Mouse (Mus musculus): ENCODE data around the gene C87414. TPM values are rescaled to one million over a fixed set of nuclear protein-coding genes. Genes with fewer than 3 reads are reported as not detected.
"Not testable (repeated sequence)": the region's sequence is repeated elsewhere in the genome, so short reads cannot be mapped to it uniquely, and the experiment has no call there.

Gene C87414
- polyA plus RNA-seq (2015; fragmentation: Nextera tagmentation; extraction: Ambion mirVana), result not detected in 2 replicates

DNA sequence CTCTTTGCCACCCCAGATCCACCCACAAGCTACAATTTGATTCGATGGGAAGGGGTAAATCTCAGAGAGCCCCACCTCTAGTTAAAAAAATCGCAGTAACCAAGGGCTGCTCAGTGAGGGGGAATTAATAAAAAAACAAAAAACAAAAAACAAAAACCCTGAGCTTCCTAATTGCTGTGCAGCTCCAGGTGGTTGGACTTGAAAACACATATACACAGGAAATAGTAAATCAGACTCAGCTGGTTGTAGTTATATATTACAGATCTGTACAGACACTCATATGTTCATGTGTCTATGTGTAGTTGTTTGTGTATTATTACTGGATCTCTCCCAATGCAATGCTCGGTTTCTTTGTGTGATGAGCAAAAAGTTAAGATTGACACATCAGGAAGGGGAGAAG lies at the start of gene C87414:
Gene C87414 (minus strand): TSS at position 101 of the 400 bp plus-strand sequence.
- not testable (repeated sequence) for H3K4me3 ChIP-seq; H3K27ac ChIP-seq; H3K9me3 ChIP-seq (replicated peaks); H3K4me1 ChIP-seq; ATAC-seq; H3K9ac ChIP-seq; H3K27me3 ChIP-seq; H3K36me3 ChIP-seq (ENCODE audit: poor library complexity, severe bottlenecking); H3K4me2 ChIP-seq
- no CpG with 5 or more reads among the region's 3 CpGs for WGBS

DNA sequence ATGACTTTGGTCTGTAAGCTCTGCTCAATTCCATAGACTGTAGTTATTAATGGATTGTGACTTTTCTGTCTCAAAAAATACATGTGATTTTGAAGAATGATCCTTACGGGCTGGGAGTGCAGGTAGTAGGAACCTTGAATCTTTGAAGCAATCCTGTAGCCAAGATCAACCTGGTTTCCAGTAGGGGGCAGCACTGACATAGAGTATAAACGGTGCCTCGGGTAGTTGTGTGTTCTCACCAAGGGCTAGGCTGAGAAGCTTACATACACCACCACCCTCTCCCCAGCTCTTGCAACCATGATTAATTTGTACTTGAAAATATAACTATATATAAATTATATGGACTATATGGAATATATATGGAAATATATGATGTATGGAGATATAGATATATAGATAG lies 13.3 kb upstream of the C87414 start:
- 76% methylated on average over 3 of the region's 3 CpGs for WGBS
- H3K4me2 ChIP-seq; H3K36me3 ChIP-seq (ENCODE audit: poor library complexity, severe bottlenecking); H3K4me1 ChIP-seq; ATAC-seq; H3K9me3 ChIP-seq (replicated peaks); H3K4me3 ChIP-seq; H3K27me3 ChIP-seq; H3K9ac ChIP-seq; H3K27ac ChIP-seq: not testable (repeated sequence)

Other genes with a start within 250 kb of the C87414 start
- gene Gm16427, start 131.4 kb downstream of the C87414 start, polyA plus RNA-seq (2015; fragmentation: Nextera tagmentation; extraction: Ambion mirVana), result not detected in 2 replicates
- gene Gm7792, start 172.2 kb upstream of the C87414 start, polyA plus RNA-seq (2015; fragmentation: Nextera tagmentation; extraction: Ambion mirVana), result not detected in 2 replicates

Measured in forebrain, embryonic 13.5 days (tissue).